Mouse (Mus musculus): Measurements from ENCODE around the gene Ptprg.
"Not testable (repeated sequence)": the region's sequence is repeated elsewhere in the genome, so short reads cannot be mapped to it uniquely, and the experiment has no call there.

Gene Ptprg

DNA sequence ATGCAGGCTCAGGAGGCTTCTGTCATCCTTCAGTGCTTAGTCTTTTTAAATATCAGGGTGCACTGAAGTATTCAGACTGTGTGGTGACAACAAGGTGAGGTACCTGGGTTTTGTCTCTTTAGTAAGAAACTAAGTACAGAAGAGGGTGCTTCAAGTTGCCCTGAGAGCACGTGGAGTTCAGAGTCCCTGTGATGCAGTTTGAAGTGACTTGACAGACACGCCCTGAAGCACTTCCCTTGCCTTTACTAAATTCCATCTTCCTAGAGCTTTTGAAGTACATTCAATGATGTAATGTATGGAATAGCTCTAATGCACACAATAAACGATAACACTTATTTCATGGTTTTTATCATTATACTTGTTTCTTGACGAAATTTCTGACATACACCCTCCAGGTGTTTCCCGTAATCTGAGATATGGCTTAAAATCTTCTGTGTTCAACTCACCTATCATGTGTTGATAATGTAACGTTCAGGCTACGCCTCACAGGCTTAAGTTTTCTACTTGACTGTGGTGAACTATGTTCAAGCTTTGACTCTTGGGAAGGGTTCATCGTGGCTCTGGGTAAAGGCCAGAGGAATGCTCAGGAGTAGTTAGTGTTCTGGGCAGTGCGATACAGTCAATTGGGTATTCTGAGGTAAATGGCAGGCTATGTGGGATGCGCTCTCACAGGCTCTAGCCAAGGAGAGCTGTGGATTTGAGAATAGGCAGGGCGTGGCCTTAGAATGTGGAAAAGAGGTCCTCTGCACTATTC, 483.4 kb downstream of the Ptprg start:
- no peak for DNase-seq (ENCODE audit: low read depth in 2 of 2, low spot score in 2 of 2)

DNA sequence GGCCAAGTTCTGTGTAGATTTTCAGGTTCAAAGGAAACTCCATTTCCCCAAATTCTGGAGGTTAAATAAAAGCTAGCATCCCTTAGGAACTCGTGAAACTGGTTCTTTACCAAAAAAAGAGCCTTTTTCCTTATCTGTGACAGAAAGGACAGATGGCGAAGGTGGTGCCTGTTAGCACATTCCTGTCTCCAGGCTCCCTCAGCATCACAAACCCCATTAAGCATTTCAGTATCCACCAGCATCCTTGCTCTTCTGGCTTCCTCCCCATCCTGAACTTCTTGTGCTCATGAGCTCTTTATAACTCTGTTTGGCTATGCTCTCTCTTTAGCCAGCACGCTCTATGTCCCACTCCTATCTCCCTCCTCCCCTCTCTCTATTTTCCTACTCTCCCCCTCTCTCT, 486.4 kb downstream of the Ptprg start:
- DNase-seq (ENCODE audit: low read depth in 2 of 2, low spot score in 2 of 2) = no peak

DNA sequence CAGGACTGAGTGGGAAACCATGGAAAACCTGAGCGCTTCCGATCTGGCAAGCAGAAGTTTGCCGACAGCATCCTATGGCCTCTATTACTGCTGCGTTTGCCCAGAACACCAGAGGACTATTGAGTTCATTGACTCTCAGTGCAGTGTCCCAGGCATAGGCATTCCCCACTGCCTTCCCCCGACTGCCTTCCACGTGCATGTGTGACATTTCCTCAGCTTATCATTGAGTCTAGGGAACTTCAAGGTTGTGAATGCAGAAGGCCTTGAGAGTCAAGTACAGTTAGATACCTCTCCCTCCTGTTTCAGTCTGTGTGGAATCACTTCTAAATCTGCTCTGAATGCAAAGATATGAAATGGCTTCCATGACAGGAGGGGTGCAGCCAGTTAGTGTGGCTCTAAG, 488.2 kb downstream of the Ptprg start:
- no peak for DNase-seq (ENCODE audit: low read depth in 2 of 2, low spot score in 2 of 2)

DNA sequence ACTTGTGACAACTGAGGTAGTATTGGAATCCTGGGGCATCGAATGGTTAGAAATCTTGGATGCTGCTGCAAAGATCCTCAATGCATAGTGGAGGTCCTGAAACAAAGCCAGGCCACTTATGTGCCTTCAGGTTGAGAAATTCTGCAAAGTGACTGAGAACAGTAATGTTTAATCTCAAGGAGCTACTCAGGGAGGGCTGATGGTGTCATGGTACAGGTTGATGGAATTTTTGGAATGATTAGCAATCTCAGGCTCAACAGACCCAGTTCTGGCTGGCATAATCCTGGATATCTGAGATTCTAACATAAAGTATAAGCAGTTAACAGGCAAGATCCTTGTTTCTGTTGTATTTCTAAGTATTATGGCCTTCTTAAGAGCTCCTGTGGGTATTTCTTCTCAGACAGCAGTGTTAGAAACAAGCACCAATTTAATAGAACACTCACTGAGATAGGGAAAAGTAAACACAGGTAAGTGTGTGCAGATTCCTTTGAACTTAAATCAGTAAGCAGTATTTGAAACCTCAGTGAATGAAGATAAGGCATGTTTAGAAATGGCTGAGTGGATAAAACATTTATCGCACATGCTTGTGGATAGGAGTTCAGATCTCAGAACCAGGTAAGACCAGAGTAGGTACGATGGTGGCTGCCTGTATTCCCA, 493.0 kb downstream of the Ptprg start:
- DNase-seq (ENCODE audit: low read depth in 2 of 2, low spot score in 2 of 2) = no peak

DNA sequence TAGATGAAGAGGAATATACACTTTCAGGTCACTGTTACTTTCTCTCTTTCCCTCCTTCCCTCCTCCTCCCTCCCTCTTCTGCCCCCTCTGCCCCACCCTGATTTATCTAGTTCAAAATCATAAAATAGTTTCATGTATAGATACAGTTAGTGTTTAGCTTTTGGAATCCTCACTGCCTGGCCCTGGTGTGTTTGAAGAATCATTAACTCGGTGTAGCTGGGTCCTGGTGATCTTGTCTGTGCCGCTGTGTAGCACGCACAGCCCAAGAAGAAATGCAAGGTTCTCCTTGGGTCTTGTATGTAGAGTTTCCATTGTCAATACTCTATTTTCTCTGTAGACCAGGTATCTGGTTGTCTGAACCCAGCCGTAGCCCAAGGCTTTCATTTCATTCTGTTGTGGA, 494.3 kb downstream of the Ptprg start:
- no peak for DNase-seq (ENCODE audit: low read depth in 2 of 2, low spot score in 2 of 2)

DNA sequence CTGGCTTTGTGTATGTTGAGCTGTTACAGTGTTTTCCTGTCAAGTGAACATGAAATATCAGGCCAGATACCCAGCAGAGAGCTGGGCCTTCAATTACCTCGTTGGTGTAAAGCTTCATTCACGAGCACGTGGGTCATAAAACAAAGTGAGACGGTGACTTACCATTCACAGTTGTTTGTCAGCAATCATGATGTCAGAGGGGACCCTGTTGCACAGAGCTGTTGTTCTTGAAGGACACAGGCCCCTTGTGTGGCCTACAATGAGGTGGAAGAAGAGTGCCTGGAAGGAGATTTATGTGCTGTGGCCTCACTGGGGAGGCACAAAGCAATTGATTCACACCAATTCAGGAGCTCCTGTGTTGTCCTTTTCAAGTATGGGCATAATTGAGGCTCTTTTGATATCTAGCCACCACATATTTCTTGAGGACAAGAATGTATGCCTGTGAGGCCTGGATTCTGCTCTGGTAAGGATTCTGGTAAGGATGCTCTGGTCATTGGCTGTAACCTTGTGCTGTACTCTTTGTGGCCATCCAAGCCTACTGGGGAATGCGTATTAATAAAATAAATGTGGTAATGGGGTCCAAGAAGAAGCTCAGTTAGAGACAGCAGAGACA, 503.7 kb downstream of the Ptprg start:
- no peak for DNase-seq (ENCODE audit: low read depth in 2 of 2, low spot score in 2 of 2)

DNA sequence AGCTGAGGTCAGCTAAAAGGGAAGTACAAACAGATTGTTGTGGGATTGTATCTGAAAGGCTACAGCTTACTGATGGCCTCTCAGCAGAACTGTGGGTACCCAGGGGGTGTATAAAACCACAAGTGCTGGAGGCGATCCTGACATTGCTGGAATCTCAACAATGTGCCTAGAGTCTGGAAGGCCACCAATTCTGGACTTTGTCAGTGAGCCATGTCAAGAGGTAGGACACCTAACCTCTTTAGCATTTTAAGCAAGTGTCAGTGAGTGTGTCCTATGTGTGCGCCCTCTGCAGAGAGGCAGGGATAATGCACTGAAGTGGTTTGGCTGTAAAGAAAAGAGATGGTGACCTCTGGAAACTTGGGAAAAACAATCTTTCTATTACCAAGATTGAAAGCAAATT, 504.5 kb downstream of the Ptprg start:
- DNase-seq (ENCODE audit: low read depth in 2 of 2, low spot score in 2 of 2) = no peak

DNA sequence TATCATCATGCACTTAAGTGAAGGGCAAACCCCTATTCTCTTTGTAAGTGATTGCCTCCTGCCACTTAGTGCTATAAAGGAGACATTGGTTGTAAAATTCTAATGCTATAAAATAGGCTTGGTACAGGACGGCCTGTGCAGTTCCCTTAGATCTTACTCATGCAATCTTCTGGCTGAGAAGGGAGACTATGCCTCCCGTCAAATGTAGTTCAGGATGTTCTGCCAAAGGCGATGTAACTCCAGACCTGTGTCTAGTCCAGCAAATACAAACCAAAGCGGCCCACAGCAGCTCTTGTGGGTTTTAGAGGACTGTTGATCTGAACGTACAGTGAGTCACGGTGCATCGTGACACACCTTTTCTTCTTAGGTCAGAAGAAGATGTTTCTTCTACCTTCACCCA, 505.8 kb downstream of the Ptprg start:
- no peak for DNase-seq (ENCODE audit: low read depth in 2 of 2, low spot score in 2 of 2)

DNA sequence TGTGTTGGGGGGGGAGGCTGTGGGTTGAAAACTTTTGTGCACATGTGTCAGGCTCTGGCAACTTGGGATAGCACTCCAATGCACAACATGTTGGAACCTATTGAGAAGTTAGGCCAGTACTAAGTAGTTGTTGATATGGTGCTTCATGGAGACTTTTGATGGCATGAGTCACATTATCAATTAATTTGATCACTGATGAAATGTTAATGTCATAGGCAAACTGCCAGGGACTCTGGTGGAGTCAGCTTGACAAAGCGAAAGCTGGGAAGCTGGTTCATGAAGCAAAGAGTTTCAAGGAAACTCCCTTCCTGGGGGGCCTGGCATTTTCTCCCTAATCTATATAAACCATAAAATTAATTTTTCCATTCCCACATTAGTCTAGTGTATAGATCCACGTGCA, 508.0 kb downstream of the Ptprg start:
- DNase-seq (ENCODE audit: low read depth in 2 of 2, low spot score in 2 of 2) = not testable (repeated sequence)

DNA sequence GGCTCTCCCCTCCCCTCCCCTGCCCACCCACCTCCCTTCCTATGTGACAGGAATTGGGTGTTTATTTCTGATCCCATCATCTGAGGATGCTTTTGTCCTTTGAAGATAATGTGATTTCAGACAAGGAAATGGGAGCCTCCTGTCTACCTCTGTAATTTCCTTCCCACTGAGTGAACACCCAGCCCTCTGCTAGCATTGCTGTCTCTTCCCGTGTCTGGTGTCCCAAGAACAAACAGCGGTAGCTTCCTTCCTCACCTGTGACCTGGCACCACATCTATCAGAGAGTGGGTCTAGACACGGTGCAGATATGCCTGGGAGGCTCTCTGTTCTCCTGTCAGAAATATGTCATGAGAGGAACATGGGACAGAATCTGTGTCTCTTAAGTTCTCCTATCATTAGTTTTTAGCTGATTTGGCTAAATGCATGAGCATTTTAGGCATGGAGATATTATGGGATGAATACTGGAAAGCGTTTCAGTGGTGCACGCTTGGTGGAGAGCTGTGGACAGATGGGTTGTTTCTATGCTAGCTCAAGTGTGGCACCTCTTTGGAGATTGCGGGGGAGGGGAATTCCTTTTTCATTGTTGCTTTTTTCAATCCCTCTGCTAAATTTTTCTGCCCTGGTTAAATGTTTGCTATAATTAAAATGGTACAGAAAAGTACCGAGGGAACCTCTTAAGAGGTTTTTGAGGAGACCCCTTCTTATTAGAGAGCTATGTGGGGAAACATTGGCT, 509.5 kb downstream of the Ptprg start:
- DNase-seq (ENCODE audit: low read depth in 2 of 2, low spot score in 2 of 2) = no peak

DNA sequence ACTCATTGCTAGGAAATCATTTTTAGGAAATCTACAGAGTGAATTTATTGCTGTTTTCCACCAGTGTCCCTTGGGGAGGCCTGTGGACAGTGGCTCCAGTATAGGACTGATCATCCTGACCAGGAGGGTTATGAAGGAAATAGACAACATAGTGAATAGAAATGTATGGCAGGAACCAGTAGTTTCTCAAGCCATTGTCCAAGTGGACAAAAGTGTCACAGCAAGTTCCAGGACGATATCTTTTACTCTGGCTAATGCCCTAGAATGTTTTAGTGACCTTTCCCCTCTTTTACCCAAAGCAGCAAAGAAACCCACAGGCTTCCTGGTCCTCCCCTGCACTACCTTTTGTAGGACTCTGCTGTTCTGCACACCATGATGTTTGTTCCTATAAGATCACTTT, 511.7 kb downstream of the Ptprg start:
- no peak for DNase-seq (ENCODE audit: low read depth in 2 of 2, low spot score in 2 of 2)

DNA sequence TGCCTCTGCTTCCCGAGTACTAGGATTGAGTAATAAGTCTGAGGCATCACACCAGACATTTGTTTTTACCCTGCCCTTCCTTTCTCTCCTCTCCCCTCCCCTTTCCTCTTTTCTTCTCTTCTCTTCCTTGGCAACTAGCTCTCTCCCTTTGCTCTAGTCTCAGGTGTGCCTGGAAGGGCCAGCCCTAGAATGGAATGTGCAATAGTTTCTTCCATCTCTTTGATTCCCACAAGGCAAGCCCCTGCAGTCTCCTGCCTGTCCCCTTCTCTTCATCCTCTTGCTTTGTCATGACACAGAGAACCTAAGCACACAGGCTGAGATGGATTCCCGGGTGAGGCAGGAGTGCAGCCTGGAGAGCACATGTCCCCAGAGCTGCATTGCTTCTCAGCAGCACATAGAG, 512.4 kb downstream of the Ptprg start:
- no peak for DNase-seq (ENCODE audit: low read depth in 2 of 2, low spot score in 2 of 2)

DNA sequence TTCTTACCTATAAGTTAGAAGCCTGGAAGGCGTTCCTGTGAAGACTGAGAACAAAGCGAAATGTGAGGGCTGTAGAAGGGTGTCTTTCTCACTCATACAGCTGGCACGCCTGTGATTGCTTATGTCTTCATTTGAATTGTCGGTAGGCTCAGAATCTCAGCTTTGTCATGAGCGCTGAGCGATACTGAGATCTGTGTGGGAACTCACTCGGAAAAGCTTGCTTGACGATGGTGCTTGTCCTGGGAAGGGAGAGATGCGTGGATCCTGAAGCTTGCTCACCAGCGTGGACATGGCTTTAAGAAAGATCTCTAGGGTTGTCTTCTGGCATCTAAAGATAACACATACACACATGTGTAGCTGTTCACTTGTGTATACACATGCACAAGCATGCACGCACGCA, 516.4 kb downstream of the Ptprg start:
- DNase-seq (ENCODE audit: low read depth in 2 of 2, low spot score in 2 of 2) = no peak

DNA sequence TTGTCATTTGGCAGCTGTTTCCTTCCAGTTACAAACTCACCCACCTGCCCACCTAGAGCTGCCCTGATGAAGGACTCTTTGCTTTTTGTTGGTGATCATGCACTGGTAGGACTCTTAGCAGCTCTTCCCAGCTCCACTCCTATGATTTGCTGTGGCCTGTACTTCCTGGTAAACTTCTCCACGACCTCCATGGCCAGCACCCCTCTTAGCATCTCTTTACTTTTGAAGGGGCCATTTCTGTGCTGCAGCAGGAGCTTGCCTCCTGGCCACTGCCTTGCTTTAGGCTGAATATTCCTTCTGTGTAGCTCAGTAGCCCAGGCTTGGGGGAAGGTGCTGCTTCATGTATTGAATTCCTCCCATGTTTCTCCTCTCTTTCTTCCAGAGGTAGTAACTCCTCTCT, 517.0 kb downstream of the Ptprg start:
- DNase-seq (ENCODE audit: low read depth in 2 of 2, low spot score in 2 of 2) = no peak

DNA sequence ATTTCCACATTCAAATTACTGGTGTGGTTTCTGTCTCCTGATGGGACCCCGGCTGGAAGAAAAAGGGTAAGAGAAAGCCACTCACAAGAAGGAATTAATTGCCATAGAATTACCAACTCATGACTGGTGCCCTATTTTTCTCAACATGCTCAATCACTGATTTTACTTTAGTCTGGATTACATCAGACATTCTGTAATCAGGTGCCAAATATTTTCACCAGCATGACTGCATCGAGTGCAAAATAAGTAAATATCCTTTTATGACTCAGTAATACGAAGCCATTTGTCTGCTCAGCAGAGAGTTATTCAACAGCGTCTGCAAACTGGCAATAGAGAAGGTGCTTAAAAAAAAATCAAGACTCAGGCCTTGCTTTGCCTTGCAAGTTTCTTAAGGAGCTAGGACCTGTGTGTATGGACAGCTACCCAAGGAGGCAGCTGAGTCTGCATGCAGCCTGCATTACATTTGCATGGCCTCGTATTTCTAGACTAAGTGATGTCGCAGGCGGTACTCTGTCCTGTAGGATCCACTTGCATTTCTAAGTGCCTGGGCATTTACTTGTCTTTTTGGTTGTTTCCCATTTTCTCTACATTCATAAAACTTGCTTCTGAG, 517.6 kb downstream of the Ptprg start:
- no peak for DNase-seq (ENCODE audit: low read depth in 2 of 2, low spot score in 2 of 2)

DNA sequence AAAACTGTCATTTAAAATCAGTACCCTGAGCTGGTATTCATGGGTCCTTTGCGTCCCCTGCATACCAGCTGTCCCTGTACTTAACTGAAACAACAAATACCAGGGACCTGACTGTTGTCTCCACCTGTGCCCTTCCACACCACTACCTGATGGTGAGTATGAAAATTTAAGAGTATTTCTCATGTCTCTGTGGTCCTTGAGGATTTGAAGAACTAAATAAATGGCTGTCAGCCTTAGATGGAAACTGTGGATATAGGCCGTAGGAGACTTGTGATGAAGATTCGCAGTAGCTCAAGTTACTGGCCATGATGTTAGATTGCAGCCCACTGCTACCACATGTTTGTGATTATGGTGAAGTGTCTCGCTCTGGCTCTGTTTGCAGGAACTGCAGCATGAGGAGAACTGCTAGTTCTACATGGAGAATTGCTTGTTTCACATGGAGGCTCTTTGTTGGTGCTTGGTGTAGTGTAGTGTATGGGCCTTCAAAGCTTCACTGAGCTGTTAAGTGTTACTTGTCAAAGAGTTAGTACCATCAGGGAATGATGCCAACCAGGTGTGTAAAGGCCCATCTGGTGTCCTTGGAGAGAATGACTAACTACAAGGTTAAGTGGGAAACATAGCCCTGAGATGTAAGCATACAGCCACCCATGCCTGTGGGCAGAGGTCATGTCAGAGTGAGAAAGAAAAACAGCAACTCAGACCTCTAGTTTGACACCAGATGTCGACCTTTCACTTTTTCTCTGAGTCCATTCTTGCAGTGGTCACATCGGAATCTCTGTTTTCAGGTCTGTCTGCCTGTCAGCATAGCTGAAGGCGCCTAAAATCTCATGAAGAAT, 518.9 kb downstream of the Ptprg start:
- no peak for DNase-seq (ENCODE audit: low read depth in 2 of 2, low spot score in 2 of 2)

DNA sequence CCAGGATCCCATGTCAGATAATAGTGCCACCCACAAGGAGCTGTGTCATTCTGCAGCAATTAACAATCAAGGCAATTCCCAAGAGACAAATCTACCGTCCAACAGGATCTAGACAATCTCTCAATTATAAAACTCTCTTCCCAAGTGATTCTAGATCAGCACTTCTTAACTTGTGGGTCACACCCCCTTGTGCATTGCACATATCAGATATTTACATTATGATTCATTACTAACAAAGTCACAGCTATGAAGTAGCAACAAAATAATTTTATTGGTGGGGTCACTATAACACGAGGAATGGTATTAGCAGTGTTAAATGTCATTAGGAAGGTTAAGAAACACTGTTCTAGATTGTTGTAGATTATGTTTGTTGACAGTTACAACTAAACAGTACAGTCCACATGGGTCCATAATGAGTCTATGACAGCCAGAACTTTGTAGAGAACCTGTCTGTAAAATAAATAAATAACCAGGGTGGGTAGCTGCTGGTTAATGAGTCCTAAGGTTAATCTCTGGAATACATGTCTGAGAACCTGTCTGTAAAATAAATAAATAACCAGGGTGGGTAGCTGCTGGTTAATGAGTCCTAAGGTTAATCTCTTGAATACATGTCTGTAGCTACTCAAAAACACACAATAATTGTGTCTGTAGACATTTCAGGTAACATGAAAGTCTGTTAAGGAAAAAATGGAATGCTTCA, 520.2 kb downstream of the Ptprg start:
- DNase-seq (ENCODE audit: low read depth in 2 of 2, low spot score in 2 of 2) = no peak

DNA sequence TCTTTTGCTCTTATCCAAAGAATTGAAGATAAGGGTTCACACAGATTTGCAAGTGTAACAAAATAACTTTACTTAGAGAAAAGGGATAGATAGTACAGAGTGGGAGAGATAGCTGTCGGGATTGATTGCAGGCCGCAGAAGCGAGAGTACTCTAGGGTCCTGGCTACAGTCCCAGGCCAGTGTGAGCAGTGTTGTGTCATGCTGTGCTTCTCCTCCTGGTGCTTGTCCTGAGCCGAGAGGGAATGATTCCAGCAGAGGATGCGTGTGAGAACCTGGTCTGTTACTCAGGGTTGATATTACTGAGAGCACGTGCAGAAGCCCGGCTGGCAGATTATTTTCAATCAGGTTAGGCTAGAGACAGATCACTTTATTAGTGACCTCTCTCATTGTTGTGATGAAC, 523.9 kb downstream of the Ptprg start:
- no peak for DNase-seq (ENCODE audit: low read depth in 2 of 2, low spot score in 2 of 2)

DNA sequence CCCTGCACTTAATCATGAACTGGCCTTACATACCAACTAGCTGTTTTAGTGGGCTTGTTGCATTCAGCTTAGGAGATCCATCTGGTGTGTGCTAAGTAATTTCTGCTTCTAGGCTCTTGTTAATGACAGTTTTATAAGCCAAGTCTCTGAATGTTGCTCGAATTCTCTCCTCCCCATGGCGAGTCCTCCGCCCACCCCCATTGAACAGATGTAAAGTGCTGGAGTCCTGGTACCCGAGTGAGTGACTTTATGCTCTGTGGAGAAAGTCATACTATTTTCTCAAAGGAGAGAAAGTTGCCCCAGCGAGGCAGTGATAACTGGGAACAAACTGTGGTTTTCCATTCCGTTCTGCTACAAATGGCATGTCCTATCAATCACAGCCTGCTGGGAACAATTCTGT, 525.9 kb downstream of the Ptprg start:
- DNase-seq (ENCODE audit: low read depth in 2 of 2, low spot score in 2 of 2) = no peak

DNA sequence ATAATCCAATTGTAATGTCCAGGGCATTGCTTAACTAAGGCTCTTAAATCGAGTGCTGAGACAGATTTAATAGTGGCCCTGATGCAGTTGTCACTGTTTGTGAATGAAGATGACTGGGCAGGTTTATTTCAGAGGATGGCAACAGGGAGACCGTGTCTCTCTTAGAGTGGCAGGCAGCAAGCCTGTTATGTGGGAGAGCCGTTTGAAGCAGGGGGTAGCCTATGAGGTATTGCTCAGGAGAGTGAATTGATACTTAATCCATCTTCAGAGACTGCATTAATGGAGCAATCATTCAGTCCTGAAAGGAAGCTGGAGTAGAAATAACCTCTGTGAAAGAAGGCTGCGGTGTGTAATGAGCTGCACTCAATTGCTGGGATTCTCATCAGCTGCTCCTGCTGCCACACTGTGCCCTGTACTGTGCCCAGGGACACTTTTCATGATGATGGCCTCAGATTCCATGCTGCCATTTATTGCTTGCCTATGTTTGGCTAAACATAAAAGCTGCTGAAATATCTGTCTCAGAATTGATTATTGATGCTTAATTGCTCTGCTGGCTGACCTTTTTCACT, 526.6 kb downstream of the Ptprg start:
- no peak for DNase-seq (ENCODE audit: low read depth in 2 of 2, low spot score in 2 of 2)

Measured in CD8-positive naive resting alpha-beta T cell, adult 2 months (primary cell).